Mouse (Mus musculus): ENCODE data around the gene Dennd4c. TPM values are rescaled to one million over a fixed set of nuclear protein-coding genes. Genes with fewer than 3 reads are reported as not detected.

Dennd4c gene
- 10 to 100 TPM; 48.2 to 55.4 TPM for total RNA-seq (2021)
- long read RNA-seq, experiment 1, partial matches to known transcripts: 2 of 6 reads
- long read RNA-seq, experiment 1, other reads (novel, unspliced or antisense): 4 of 6 reads
- long read RNA-seq, experiment 2, partial matches to known transcripts: 0 of 1 reads
- long read RNA-seq, experiment 2, other reads (novel, unspliced or antisense): 1 of 1 reads

- peak; percentile 98 to 99 for DNase-seq
Observed at GRCm38 (mm10) chr4:86748336-86749291, at the start of gene Dennd4c. Gene Dennd4c (plus strand): TSS chr4:86748555.

GRCm38 (mm10) chr4:86699161-86699865 is 49.0 kb upstream of the Dennd4c start:
- no peak for DNase-seq

GRCm38 (mm10) chr4:86708801-86709200 is 39.6 kb upstream of the Dennd4c start:
- no peak for DNase-seq

GRCm38 (mm10) chr4:86710034-86710650 is 38.2 kb upstream of the Dennd4c start:
- DNase-seq: peak; percentile 23 to 40

- no peak for DNase-seq
Observed at GRCm38 (mm10) chr4:86710666-86711215, 37.6 kb upstream of the Dennd4c start.

GRCm38 (mm10) chr4:86712751-86713195 is 35.6 kb upstream of the Dennd4c start:
- peak; percentile 64 to 73 for DNase-seq

- DNase-seq: no peak
Observed at GRCm38 (mm10) chr4:86713518-86713917, 34.8 kb upstream of the Dennd4c start.

- peak; percentile 56 for DNase-seq
Observed at GRCm38 (mm10) chr4:86715341-86715740, 33.0 kb upstream of the Dennd4c start.

- DNase-seq: peak in 1 of 2 experiments; percentile 49
Observed at GRCm38 (mm10) chr4:86717176-86717575, 31.2 kb upstream of the Dennd4c start.

GRCm38 (mm10) chr4:86718878-86719577 is 29.3 kb upstream of the Dennd4c start:
- no peak for DNase-seq

- DNase-seq: no peak
Observed at GRCm38 (mm10) chr4:86721856-86722358, 26.4 kb upstream of the Dennd4c start.

- DNase-seq: peak; percentile 32 to 38
Observed at GRCm38 (mm10) chr4:86725175-86725574, 23.2 kb upstream of the Dennd4c start.

- no peak for DNase-seq
Observed at GRCm38 (mm10) chr4:86726141-86726540, 22.2 kb upstream of the Dennd4c start.

GRCm38 (mm10) chr4:86729829-86730228 is 18.5 kb upstream of the Dennd4c start:
- DNase-seq: no peak

- peak; percentile 11 to 31 for DNase-seq
Observed at GRCm38 (mm10) chr4:86734088-86734841, 14.1 kb upstream of the Dennd4c start.

- no peak for DNase-seq
Observed at GRCm38 (mm10) chr4:86739308-86739993, 8.9 kb upstream of the Dennd4c start.

- peak; percentile 5 to 33 for DNase-seq
Observed at GRCm38 (mm10) chr4:86749361-86749841, 1.0 kb downstream of the Dennd4c start.

- peak; percentile 20 to 21 for DNase-seq
Observed at GRCm38 (mm10) chr4:86750346-86750945, 2.1 kb downstream of the Dennd4c start.

GRCm38 (mm10) chr4:86764307-86764706 is 16.0 kb downstream of the Dennd4c start:
- DNase-seq: no peak
